ENCODE assay signal across 9 mouse cellular contexts in the genomic region with DNA sequence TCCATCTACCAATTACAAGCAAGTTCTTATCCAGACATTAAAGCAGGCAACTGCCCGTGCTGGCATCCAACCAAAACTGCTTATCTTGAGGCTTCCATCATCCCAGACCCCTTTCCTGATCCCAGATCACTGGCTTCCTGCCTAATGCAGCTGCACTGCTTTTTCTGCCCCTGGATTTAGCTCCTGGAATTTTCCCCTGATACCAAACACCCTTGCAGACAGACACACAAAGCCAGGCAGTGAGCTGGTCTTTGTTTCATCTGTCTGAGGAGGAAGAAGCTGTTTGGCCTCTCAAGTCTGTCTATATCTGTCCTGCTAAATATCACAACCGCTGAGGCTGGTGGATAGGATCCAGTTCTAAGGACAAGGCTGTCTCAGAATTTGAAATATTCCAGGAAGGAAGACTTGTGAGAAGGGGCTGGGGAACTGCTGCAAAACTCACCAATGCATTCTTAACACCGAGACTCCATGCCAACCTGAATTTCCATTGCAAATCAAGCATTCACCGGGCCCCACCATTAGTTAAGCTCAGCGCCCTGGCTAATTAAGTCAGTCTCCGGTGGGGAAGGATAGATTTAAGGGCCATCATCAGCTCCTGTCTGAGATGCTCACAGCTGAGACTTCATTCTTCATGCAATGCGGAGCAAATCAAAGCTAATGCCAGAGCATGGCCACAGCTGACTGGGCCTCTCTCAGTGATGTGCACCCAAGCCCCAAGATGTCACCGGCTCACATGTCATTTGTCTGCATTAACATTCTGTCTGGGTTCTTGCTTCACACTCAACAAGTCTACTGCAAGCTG.
DNase-seq lines count a peak whose midpoint lies in the region; ATAC-seq and TF ChIP-seq lines count a peak whose summit lies in the region.
"Had no signal": no experiment of that assay in that cellular context is flagged by ENCODE, and none has a peak within 500 bp of the region (broad histone marks: within the 10 kb centered on the region; RNA-seq: fewer than 3 reads in every experiment).

No protein-coding gene starts in this region.

- H3K27ac ChIP-seq in lung, embryonic 14.5 days (ENCODE audit: low read depth): peak overlapping the region; percentile 77
- H3K27ac ChIP-seq in forebrain, postnatal 0 days (ENCODE audit: low read depth, low read length): peak overlapping the region; percentile 79
- peak overlapping the region; percentile 87 for H3K27ac ChIP-seq in kidney, embryonic 15.5 days
- H3K27ac ChIP-seq in midbrain, embryonic 14.5 days (replicated peaks; ENCODE audit: low read depth, low read length): peak overlapping the region; percentile 96

- intact Hi-C loops in gastrocnemius, postnatal 36 days (cut with DNase I): no loop called here

- TF ChIP-seq CTCF in lung, embryonic 14.5 days (IDR thresholded peaks at IDR 0.05; ENCODE audit: low read depth): no peak
- no peak for TF ChIP-seq CTCF in forebrain, postnatal 0 days (IDR thresholded peaks at IDR 0.05; ENCODE audit: low read depth)

- H3K27me3 ChIP-seq in lung, embryonic 14.5 days (ENCODE audit: insufficient read depth, low read length): no peaks in the 10 kb centered on the region
- no peaks in the 10 kb centered on the region for H3K27me3 ChIP-seq in forebrain, postnatal 0 days (ENCODE audit: insufficient read depth, low read length)
- no peaks in the 10 kb centered on the region for H3K27me3 ChIP-seq in kidney, embryonic 15.5 days
- no peaks in the 10 kb centered on the region for H3K27me3 ChIP-seq in midbrain, embryonic 14.5 days (ENCODE audit: control insufficient read depth, insufficient read depth, low read length)
- H3K27me3 ChIP-seq: Patski had no signal

- no peak overlapping the region for H3K4me3 ChIP-seq in lung, embryonic 14.5 days (ENCODE audit: low read depth, low read length)
- no peak overlapping the region for H3K4me3 ChIP-seq in forebrain, postnatal 0 days (ENCODE audit: low read depth, low read length)
- no peak overlapping the region for H3K4me3 ChIP-seq in kidney, embryonic 15.5 days (replicated peaks)
- no peak overlapping the region for H3K4me3 ChIP-seq in midbrain, embryonic 14.5 days (replicated peaks; ENCODE audit: low read depth, low read length)

- H3K9ac ChIP-seq in lung, embryonic 14.5 days: no peak overlapping the region
- peak overlapping the region; percentile 18; the same call in 1 of the 2 replicates for H3K9ac ChIP-seq in forebrain, postnatal 0 days
- no peak overlapping the region for H3K9ac ChIP-seq in kidney, embryonic 15.5 days
- H3K9ac ChIP-seq in midbrain, embryonic 14.5 days (replicated peaks; ENCODE audit: low read length): peak overlapping the region; percentile 47

- peaks cover 47% of the 10 kb centered on the region for H3K4me1 ChIP-seq in lung, embryonic 14.5 days (ENCODE audit: insufficient read depth)
- peaks cover 38% of the 10 kb centered on the region for H3K4me1 ChIP-seq in forebrain, postnatal 0 days (ENCODE audit: insufficient read depth)
- peaks cover 80% of the 10 kb centered on the region for H3K4me1 ChIP-seq in kidney, embryonic 15.5 days
- peaks cover 83% of the 10 kb centered on the region for H3K4me1 ChIP-seq in midbrain, embryonic 14.5 days (ENCODE audit: control insufficient read depth, insufficient read depth, low read length)

- DNase-seq in lung, embryonic 14.5 days: peak; percentile 91
- DNase-seq in lung, adult 18-20 months: no peak
- peak; percentile 79 for DNase-seq in forebrain, postnatal 0 days
- peak; percentile 86 for DNase-seq in midbrain, embryonic 14.5 days
- DNase-seq in thymus, postnatal 25 days: no peak
- DNase-seq in spleen, postnatal 36 days (ENCODE audit: low spot score in 2 of 2): no peak
- no peak for DNase-seq in gastrocnemius, postnatal 36 days

- WGBS in lung, embryonic 14.5 days: 26% methylated on average over 8 of the region's 8 CpGs
- WGBS in forebrain, postnatal 0 days: 8% methylated on average over 8 of the region's 8 CpGs
- WGBS in kidney, embryonic 15.5 days: 17% methylated on average over 8 of the region's 8 CpGs
- 2% methylated on average over 8 of the region's 8 CpGs for WGBS in midbrain, embryonic 14.5 days

- no peaks in the 10 kb centered on the region for H3K36me3 ChIP-seq in lung, embryonic 14.5 days (ENCODE audit: insufficient read depth)
- H3K36me3 ChIP-seq in forebrain, postnatal 0 days (ENCODE audit: insufficient read depth): no peaks in the 10 kb centered on the region
- no peaks in the 10 kb centered on the region for H3K36me3 ChIP-seq in kidney, embryonic 15.5 days
- no peaks in the 10 kb centered on the region for H3K36me3 ChIP-seq in midbrain, embryonic 14.5 days (ENCODE audit: control insufficient read depth, insufficient read depth, low read length)

- H3K9me3 ChIP-seq in lung, embryonic 14.5 days (ENCODE audit: low read depth, low read length): no peaks in the 10 kb centered on the region
- no peaks in the 10 kb centered on the region for H3K9me3 ChIP-seq in forebrain, postnatal 0 days (ENCODE audit: low read length)
- no peaks in the 10 kb centered on the region for H3K9me3 ChIP-seq in kidney, embryonic 15.5 days (replicated peaks)
- H3K9me3 ChIP-seq in midbrain, embryonic 14.5 days (ENCODE audit: control insufficient read depth, low read length): no peaks in the 10 kb centered on the region

- ATAC-seq in lung, embryonic 14.5 days (ENCODE audit: insufficient read depth): peak; percentile 59; the same call in 1 of the 2 replicates
- peak; percentile 59 for ATAC-seq in forebrain, postnatal 0 days
- ATAC-seq in kidney, embryonic 15.5 days (replicated peaks; ENCODE audit: low FRiP score): peak; percentile 57
- peak; percentile 75 for ATAC-seq in midbrain, embryonic 14.5 days (ENCODE audit: low FRiP score, low TSS enrichment)
- ATAC-seq: Patski had no signal

- peak overlapping the region; percentile 41; the same call in 1 of the 2 replicates for H3K4me2 ChIP-seq in lung, embryonic 14.5 days
- peak overlapping the region; percentile 26 for H3K4me2 ChIP-seq in forebrain, postnatal 0 days (ENCODE audit: low read depth)
- H3K4me2 ChIP-seq in kidney, embryonic 15.5 days: peak overlapping the region; percentile 32
- peak overlapping the region; percentile 19 for H3K4me2 ChIP-seq in midbrain, embryonic 14.5 days (ENCODE audit: low read length)

Comparison
In these comparisons a context has a peak if more than half of its experiments do, and no peak if none do; other contexts are left out.
1. DNase-seq: peak in lung, embryonic 14.5 days (single experiment), forebrain, postnatal 0 days (single experiment) and midbrain, embryonic 14.5 days (single experiment); none in lung, adult 18-20 months (0 of 2), thymus, postnatal 25 days (single experiment), spleen, postnatal 36 days (0 of 2) and gastrocnemius, postnatal 36 days (0 of 2).
2. H3K9ac ChIP-seq: peak in forebrain, postnatal 0 days (single experiment) and midbrain, embryonic 14.5 days (single experiment); none in lung, embryonic 14.5 days (single experiment) and kidney, embryonic 15.5 days (single experiment).
3. Peak in every context shown above with its lines, with median percentiles within 50 percentile points of each other: ATAC-seq, H3K27ac ChIP-seq and H3K4me2 ChIP-seq.